Mouse (Mus musculus): Measurements from ENCODE around the gene Calcoco1.

- TF ChIP-seq CHD2 (IDR thresholded peaks at IDR 0.05; ENCODE audit: low read depth, low read length) (no peak), HCFC1 (IDR thresholded peaks at IDR 0.05; ENCODE audit: borderline replicate concordance, insufficient read depth, low read length) (no peak), ZC3H11A (IDR thresholded peaks at IDR 0.05; ENCODE audit: borderline replicate concordance, low read depth, low read length) (no peak), MAFK (IDR thresholded peaks at IDR 0.05; ENCODE audit: insufficient read depth, low read depth, low read length) (no peak), ZNF384 (IDR thresholded peaks at IDR 0.05; ENCODE audit: low read depth, low read length) (no peak)
Observed at GRCm38 (mm10) chr15:102753170-102753569, 31.2 kb upstream of the Calcoco1 start.
